ENCODE assay signal across 8 mouse cellular contexts in the genomic region with DNA sequence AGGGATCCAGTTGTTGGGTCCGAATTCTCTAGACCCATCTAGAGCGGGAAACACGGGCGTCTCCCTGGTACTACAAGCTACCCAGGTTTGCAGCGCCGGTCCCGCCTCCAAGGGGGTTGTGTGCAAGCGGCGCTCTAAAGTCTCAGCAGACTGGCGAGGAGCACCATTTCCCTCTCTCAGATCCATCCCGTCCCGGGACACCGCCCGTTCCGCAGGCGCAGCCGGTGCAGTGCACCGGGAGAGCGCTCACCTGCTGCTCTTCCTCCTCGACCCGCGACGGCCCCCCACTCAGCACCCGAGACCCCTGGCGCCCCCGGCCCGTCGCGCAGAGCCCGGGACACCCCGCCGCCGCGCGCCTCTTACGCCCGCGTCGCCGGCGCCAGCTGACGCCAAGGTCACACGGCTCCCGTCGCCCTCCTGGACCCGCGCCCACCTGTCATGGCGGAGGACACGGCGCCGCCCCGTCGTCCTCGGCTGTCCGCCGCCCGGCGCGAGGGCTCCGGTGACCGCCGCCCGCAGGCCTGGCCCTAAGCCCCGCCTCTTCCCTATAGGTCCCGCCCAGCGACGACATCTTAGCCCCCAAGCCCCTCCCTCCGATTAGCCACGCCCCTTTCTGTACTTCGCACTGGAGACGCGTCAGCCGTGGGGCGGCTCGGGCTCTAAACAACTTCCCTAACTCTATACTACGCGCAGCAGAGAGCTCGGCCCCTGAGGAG. TPM values are rescaled to one million over a fixed set of nuclear protein-coding genes. Genes with fewer than 3 reads are reported as not detected.
A peak's percentile ranks its signal among the peaks of the same experiment; 100 is the strongest.
DNase-seq lines count a peak whose midpoint lies in the region; ATAC-seq and TF ChIP-seq lines count a peak whose summit lies in the region.

A gene (minus strand): TSS at position 534 of the 716 bp plus-strand sequence.

- peak within 1 kb of the TSS; percentile 77 for H3K9ac ChIP-seq in ES-E14 (ENCODE audit: insufficient read depth, low read depth, low read length, poor library complexity, severe bottlenecking)
- H3K9ac ChIP-seq in forebrain, embryonic 15.5 days (replicated peaks) = peak within 1 kb of the TSS; percentile 68

- 0 out of 2 replicates have a peak, but pooled peaks cover 3% of the 10 kb centered on the region for H3K27me3 ChIP-seq in forebrain, embryonic 15.5 days

- peak; percentile 93 for DNase-seq in ES-E14 (ENCODE audit: low read depth, low spot score)
- DNase-seq in cerebellum, adult 11-12 months = peak; percentile 91
- DNase-seq in heart, postnatal 25 days (ENCODE audit: low spot score) = peak; percentile 93
- DNase-seq in layer of hippocampus, adult 18-20 months (ENCODE audit: low spot score in 2 of 2) = peak; percentile 82 to 91
- DNase-seq in lung, adult 2 months = peak; percentile 98
- DNase-seq in thymus, adult 18-20 months = peak; percentile 91 to 94

- H3K4me1 ChIP-seq in ES-E14 (ENCODE audit: control insufficient read depth in 2 of 2, insufficient read depth in 2 of 2, low read length in 2 of 2, poor library complexity in 1 of 2) = peaks cover 0 to 4% of the 10 kb centered on the region in 2 experiments; a peak in 2 of 4 replicates
- H3K4me1 ChIP-seq in forebrain, embryonic 15.5 days = peaks cover 44% of the 10 kb centered on the region
- peaks cover 19% of the 10 kb centered on the region for H3K4me1 ChIP-seq in lung, adult 2 months (ENCODE audit: control insufficient read depth, insufficient read depth, low read length)

- TF ChIP-seq POLR2A in lung, adult 2 months (IDR thresholded peaks at IDR 0.05; ENCODE audit: borderline replicate concordance, extremely low read depth, low read depth, low read length) = peak; percentile 82; the same call in 1 of the 2 replicates

- no peaks in the 10 kb centered on the region for H3K36me3 ChIP-seq in ES-E14 (ENCODE audit: control insufficient read depth, insufficient read depth, low read length, poor library complexity, severe bottlenecking)
- no peaks in the 10 kb centered on the region for H3K36me3 ChIP-seq in forebrain, embryonic 15.5 days

- WGBS in forebrain, embryonic 15.5 days = under 1% methylated on average over 77 of the region's 78 CpGs
- 1% methylated on average over 77 of the region's 78 CpGs for WGBS in lung, adult 2 months

- intact Hi-C loops in heart, postnatal 25 days (cut with DNase I) = loop anchor here (10.0 kb wide), 1 partner anchor 439 kb away; a partner anchor contains a TSS

- in situ Hi-C loops in ES-E14 (cut with MboI; ENCODE audit: low sequenced_read_pairs in 2 of 2, unreplicated experiment in 2 of 2) = no loop called here

- H3K27ac ChIP-seq in ES-E14 (ENCODE audit: insufficient read depth, low read depth, low read length, poor library complexity, severe bottlenecking) = no peak within 1 kb of the TSS
- H3K27ac ChIP-seq in forebrain, embryonic 15.5 days (replicated peaks) = peak within 1 kb of the TSS; percentile 25; the same call in 1 of the 2 replicates

- peak within 1 kb of the TSS; percentile 74 to 96 for H3K4me3 ChIP-seq in ES-E14 (ENCODE audit: insufficient read depth in 1 of 2, low read depth in 1 of 2, low read length in 2 of 2, poor library complexity in 1 of 2, severe bottlenecking in 1 of 2)
- H3K4me3 ChIP-seq in forebrain, embryonic 15.5 days = peak within 1 kb of the TSS; percentile 90
- H3K4me3 ChIP-seq in lung, adult 2 months (replicated peaks; ENCODE audit: extremely low read depth, low read depth, low read length) = peak within 1 kb of the TSS; percentile 84

- no peak for TF ChIP-seq CTCF in lung, adult 2 months (IDR thresholded peaks at IDR 0.05; ENCODE audit: insufficient read depth, low read length)

- H3K9me3 ChIP-seq in ES-E14 (ENCODE audit: control insufficient read depth, insufficient read depth, low read depth, low read length) = no peaks in the 10 kb centered on the region
- H3K9me3 ChIP-seq in forebrain, embryonic 15.5 days = no peaks in the 10 kb centered on the region

- peak within 1 kb of the TSS; percentile 96 for H3K4me2 ChIP-seq in forebrain, embryonic 15.5 days (replicated peaks)

- ATAC-seq in forebrain, embryonic 15.5 days (replicated peaks) = peak; percentile 78
- peak; percentile 92 for ATAC-seq in neutrophil, adult 5-6 weeks (ENCODE audit: extremely low read depth, insufficient number of reproducible peaks, low FRiP score, poor library complexity, severe bottlenecking)

TF ChIP-seq in ES-E14, 5 proteins besides CTCF, POLR2A, EP300 and RAD21:
- no peak for TF ChIP-seq ZC3H11A (IDR thresholded peaks at IDR 0.05; ENCODE audit: borderline replicate concordance, low read depth, low read length)
- no peak for TF ChIP-seq HCFC1 (IDR thresholded peaks at IDR 0.05; ENCODE audit: borderline replicate concordance, insufficient read depth, low read length)
- TF ChIP-seq ZNF384 (IDR thresholded peaks at IDR 0.05; ENCODE audit: low read depth, low read length) = no peak
- no peak for TF ChIP-seq CHD2 (IDR thresholded peaks at IDR 0.05; ENCODE audit: low read depth, low read length)
- no peak for TF ChIP-seq MAFK (IDR thresholded peaks at IDR 0.05; ENCODE audit: insufficient read depth, low read depth, low read length)

RNA-seq across cellular contexts. Expression of the gene that starts here (rescaled TPM):
- 16.9 and 20.5 TPM in 2 replicates for total RNA-seq in ES-E14 (2012; rRNA removed)
- polyA plus RNA-seq in forebrain, embryonic 15.5 days (2015; fragmentation: Nextera tagmentation; extraction: Ambion mirVana) = 21.1 and 23.1 TPM in 2 replicates
- total RNA-seq in heart, postnatal 25 days (2021) = 100 to 1,000 TPM; 152 to 154 TPM
- 10 to 100 TPM; 11.8 to 13.0 TPM for total RNA-seq in layer of hippocampus, adult 18-20 months (2021)
- polyA plus RNA-seq in lung, adult 2 months (2012; rRNA removed) = 142 and 178 TPM in 2 replicates
- total RNA-seq in neutrophil, adult 5-6 weeks (2017) = 105 and 113 TPM in 2 replicates
